Mouse (Mus musculus) CD4-positive, CD25-positive, alpha-beta regulatory T cell, adult 9 weeks (primary cell): ENCODE results near the gene Olfr598. TPM values are rescaled to one million over a fixed set of nuclear protein-coding genes. Genes with fewer than 3 reads are reported as not detected.

ENCODE experiments used
- polyA plus RNA-seq: library from polyadenylated mRNA; unstranded; fragments of 100-300 nt; shearing (Covaris generic); gene quantifications from one replicate; pipeline ENCODE4 v1.2.1, GENCODE M21; 2017

Olfr598 gene
- polyA plus RNA-seq, result not detected

GRCm38 (mm10) chr7:103323268-103323667 is at the start of gene Olfr598:
Gene Olfr598, plus strand, starts transcription at chr7:103323568.

GRCm38 (mm10) chr7:103305348-103305747 is 18.0 kb upstream of the Olfr598 start, which contains the start of gene Olfr596:
Gene Olfr596, plus strand, starts transcription at chr7:103305648.

DNA sequence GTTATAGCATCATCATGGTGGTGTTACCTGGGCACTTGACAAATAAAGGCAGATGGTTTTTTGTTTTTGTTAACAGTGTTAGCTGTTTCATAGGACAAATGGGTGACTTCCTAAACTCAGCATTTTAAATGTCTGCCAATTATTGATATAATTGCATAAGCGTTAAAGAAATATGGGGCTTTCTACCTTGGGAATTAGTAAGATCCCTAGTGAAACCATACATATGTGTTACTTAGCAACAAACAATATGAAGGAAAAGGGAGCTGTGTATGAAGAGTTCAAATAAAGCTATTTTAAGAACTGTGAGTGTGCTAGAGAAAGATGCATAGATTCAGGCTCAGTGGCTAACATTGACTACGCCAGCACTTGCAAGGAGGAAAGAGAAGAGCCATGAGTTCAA is 7.4 kb upstream of the Olfr598 start, which contains the start of gene Olfr597:
Olfr597 (plus strand) TSS at position 301 of the 400 bp plus-strand sequence.

DNA sequence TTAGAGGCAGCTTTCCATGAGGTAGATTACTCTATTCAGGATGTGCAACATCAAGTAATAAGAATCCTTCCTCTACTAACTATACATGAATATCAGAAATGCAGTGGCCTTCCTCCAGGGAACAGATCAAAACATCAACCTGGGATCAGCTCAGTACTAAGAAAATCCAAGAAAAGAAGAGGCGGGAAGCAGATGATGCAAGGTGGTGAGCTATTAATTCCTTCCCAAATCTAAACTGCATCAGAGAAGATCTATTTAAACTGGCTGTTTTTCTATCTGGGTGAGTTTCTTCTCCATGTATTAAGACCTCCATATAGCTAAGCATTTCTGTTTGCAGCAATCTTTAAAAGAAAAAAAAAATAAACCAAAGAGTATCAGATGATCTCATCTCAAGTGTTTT is 12.2 kb downstream of the Olfr598 start, which contains the start of gene Olfr599:
Olfr599 (plus strand) TSS at position 301 of the 400 bp plus-strand sequence.

GRCm38 (mm10) chr7:103349569-103349968 is 26.2 kb downstream of the Olfr598 start, which contains the start of gene Olfr600:
Gene Olfr600, minus strand, starts transcription at chr7:103349669.

GRCm38 (mm10) chr7:103362555-103362954 is 39.2 kb downstream of the Olfr598 start, which contains the start of gene Olfr601:
Gene Olfr601, minus strand, starts transcription at chr7:103362655.

Other genes with a start within 250 kb of the Olfr598 start
- gene Olfr584, start 241.7 kb upstream of the Olfr598 start, polyA plus RNA-seq, result not detected
- not detected for gene Olfr585, start 225.8 kb upstream of the Olfr598 start, polyA plus RNA-seq
- not detected for gene Olfr586, start 197.9 kb upstream of the Olfr598 start, polyA plus RNA-seq
- not detected for gene Olfr588-ps1, start 182.7 kb upstream of the Olfr598 start, polyA plus RNA-seq
- not detected for gene Olfr589, start 167.2 kb upstream of the Olfr598 start, polyA plus RNA-seq
- not detected for gene Olfr591, start 145.2 kb upstream of the Olfr598 start, polyA plus RNA-seq
- gene Olfr592, start 138.8 kb upstream of the Olfr598 start, polyA plus RNA-seq, result not detected
- not detected for gene Olfr593, start 111.7 kb upstream of the Olfr598 start, polyA plus RNA-seq
- gene Olfr594, start 106.6 kb upstream of the Olfr598 start, polyA plus RNA-seq, result not detected
- gene Usp17ld, start 71.1 kb upstream of the Olfr598 start, polyA plus RNA-seq, result not detected
- gene Olfr596, start 17.9 kb upstream of the Olfr598 start, polyA plus RNA-seq, result not detected
- gene Olfr597, start 7.3 kb upstream of the Olfr598 start, polyA plus RNA-seq, result not detected
- gene Olfr599, start 12.3 kb downstream of the Olfr598 start, polyA plus RNA-seq, result not detected
- gene Olfr600, start 26.1 kb downstream of the Olfr598 start, polyA plus RNA-seq, result not detected
- gene Olfr601, start 39.1 kb downstream of the Olfr598 start, polyA plus RNA-seq, result not detected
- not detected for gene Olfr603, start 62.6 kb downstream of the Olfr598 start, polyA plus RNA-seq
- gene Usp17lc, start 91.5 kb downstream of the Olfr598 start, polyA plus RNA-seq, result not detected
- not detected for gene Olfr605, start 121.9 kb downstream of the Olfr598 start, polyA plus RNA-seq
- gene Olfr606, start 125.5 kb downstream of the Olfr598 start, polyA plus RNA-seq, result not detected
- 0.11 TPM for gene Olfr607, start 140.6 kb downstream of the Olfr598 start, polyA plus RNA-seq
- not detected for gene Olfr608, start 146.3 kb downstream of the Olfr598 start, polyA plus RNA-seq
- not detected for gene Olfr609, start 174.5 kb downstream of the Olfr598 start, polyA plus RNA-seq
- not detected for gene Olfr610, start 188.6 kb downstream of the Olfr598 start, polyA plus RNA-seq
- not detected for gene Olfr611, start 197.3 kb downstream of the Olfr598 start, polyA plus RNA-seq
- gene Olfr612, start 219.1 kb downstream of the Olfr598 start, polyA plus RNA-seq, result not detected
- gene Olfr613, start 224.5 kb downstream of the Olfr598 start, polyA plus RNA-seq, result not detected
- not detected for gene Olfr615, start 232.5 kb downstream of the Olfr598 start, polyA plus RNA-seq
- gene Olfr616, start 245.6 kb downstream of the Olfr598 start, polyA plus RNA-seq, result not detected
- not detected for gene Olfr617, start 249.5 kb downstream of the Olfr598 start, polyA plus RNA-seq